Mouse (Mus musculus) layer of hippocampus, adult 2 months (tissue): ENCODE results near the gene Ttyh2. TPM values are rescaled to one million over a fixed set of nuclear protein-coding genes. Genes with fewer than 3 reads are reported as not detected.
"Not testable (repeated sequence)": the region's sequence is repeated elsewhere in the genome, so short reads cannot be mapped to it uniquely, and the experiment has no call there.

Experiments
- DNase-seq, 2 experiments: peaks; one replicate each; pipeline ENCODE4 v3.0.0; 2022; ENCODE audit warnings: low spot score in 2 of 2
- H3K27ac ChIP-seq: fragments of 200-600 bp; 2 replicates; pipeline ENCODE4 v1.8.1; 2022
- H3K4me3 ChIP-seq: fragments of 200-600 bp; 2 replicates; pipeline ENCODE4 v1.8.1; 2022; ENCODE audit warnings: mild to moderate bottlenecking
- CTCF ChIP-seq: fragments of 200-600 bp; conservative IDR thresholded peaks from 2 replicates; pipeline ENCODE4 v1.8.1; 2022; ENCODE audit warnings: antibody characterized with exemption, mild to moderate bottlenecking, moderate library complexity
- total RNA-seq, 2 experiments: library from RNA; stranded (reverse); gene quantifications; 2 replicates each; pipeline ENCODE4 v1.2.3; 2021

The Ttyh2 gene
- total RNA-seq, 2 experiments from 2014 or later = 24.4 to 27.8 TPM

GRCm38 (mm10) chr11:114665463-114665862 is 9.8 kb upstream of the Ttyh2 start:
- Histone ChIP-seq H3K4me3 (no peak overlapping the region), H3K27ac (no peak overlapping the region)
- no peak for TF ChIP-seq CTCF
- no peak for DNase-seq

DNA sequence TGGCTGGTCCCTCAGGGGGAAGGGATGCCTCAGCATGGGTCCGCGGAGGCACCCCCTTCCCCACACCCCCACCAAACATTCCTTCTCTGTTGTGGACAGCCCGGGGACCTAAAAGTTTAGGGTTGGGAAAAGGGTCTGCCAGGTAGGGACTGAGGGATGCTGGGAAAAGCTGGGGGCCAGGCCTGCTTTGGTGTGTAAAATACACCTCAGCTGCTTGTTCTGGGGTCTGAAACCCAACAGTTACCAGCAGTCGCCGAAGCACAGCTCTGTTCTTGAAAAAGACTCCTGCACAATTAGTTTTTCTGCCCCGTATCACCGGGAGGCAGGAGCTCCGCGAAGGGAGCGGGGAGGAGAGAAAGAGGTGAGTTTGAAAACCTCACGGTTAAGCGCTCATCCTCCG is 8.4 kb upstream of the Ttyh2 start:
- Histone ChIP-seq H3K4me3 (no peak overlapping the region), H3K27ac (no peak overlapping the region)
- DNase-seq = no peak
- TF ChIP-seq CTCF = no peak

- no peak overlapping the region for H3K4me3 ChIP-seq
- TF ChIP-seq CTCF = no peak
- no peak for DNase-seq
- H3K27ac ChIP-seq = no peak overlapping the region
These were observed 7.8 kb upstream of the Ttyh2 start for GRCm38 (mm10) chr11:114667236-114667931.

GRCm38 (mm10) chr11:114667932-114668285 is 7.3 kb upstream of the Ttyh2 start:
- TF ChIP-seq CTCF = 0 out of 2 replicates have a peak, but pooled peaks have one; percentile 66
- H3K4me3 ChIP-seq, H3K27ac ChIP-seq, DNase-seq: not testable (repeated sequence)

- Histone ChIP-seq H3K27ac (peak within 1 kb of the TSS; percentile 95), H3K4me3 (peak within 1 kb of the TSS; percentile 93)
- TF ChIP-seq CTCF = peak; percentile 80
- DNase-seq = peak; percentile 95 to 97
These were observed 6.9 kb upstream of the Ttyh2 start, which contains the start of gene Rpl38 for GRCm38 (mm10) chr11:114668301-114668710. TSS of gene Rpl38 (plus strand) at chr11:114668524.

- TF ChIP-seq CTCF = peak; percentile 85
- DNase-seq = peak; percentile 76 to 79
- H3K27ac ChIP-seq = peak overlapping the region; percentile 95
- peak overlapping the region; percentile 93 for H3K4me3 ChIP-seq
These were observed 6.2 kb upstream of the Ttyh2 start for GRCm38 (mm10) chr11:114668741-114669623.

DNA sequence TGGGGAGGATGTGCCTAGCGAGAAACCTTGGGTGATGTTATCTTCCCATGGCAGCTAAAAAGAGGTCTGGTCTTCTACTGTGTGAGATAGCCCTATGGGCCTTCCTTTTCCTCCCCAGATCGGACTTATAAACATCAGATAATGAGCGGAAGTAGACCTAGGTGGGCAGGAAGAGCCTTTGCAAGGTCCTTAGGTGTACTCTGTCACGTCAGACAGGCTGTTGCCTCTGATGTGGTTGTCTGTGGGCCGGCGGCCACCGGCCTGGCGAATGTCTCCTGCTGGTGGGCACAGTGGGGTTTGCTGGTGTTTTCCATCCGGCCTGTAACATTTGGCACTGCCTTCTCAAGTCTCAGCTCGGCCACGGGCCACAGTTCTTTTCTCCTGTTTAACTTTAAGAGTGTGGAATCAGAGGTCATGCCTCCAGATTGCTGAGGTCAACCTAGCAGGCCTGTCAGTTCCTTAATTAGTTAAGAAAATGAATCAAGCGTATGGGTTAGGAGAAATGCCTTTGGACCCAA is 5.5 kb upstream of the Ttyh2 start:
- no peak for TF ChIP-seq CTCF
- Histone ChIP-seq H3K27ac (peak overlapping the region; percentile 95), H3K4me3 (peak overlapping the region; percentile 93)
- no peak for DNase-seq

DNA sequence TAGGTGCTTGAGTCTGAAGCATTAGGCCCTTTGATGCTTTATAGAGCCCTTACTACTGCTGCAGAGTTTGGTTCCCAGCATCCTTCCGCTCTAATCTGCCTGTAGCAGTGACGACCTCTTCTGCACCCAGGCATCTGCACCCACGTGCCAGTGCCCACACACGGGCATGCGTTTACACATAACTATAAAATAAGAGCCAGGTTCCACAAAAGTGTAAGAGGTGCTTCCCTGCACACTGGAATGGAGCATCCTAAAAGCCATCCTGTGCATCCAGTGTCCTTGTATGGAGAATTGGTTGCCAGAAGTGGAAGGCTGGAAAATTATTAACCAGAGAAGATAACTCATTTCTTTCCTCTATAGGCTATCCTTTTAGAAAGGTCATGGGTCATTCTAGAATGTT is 4.1 kb upstream of the Ttyh2 start:
- no peak for TF ChIP-seq CTCF
- H3K4me3 ChIP-seq = no peak overlapping the region
- H3K27ac ChIP-seq = peak overlapping the region; percentile 95; the same call in 1 of the 2 replicates
- no peak for DNase-seq

DNA sequence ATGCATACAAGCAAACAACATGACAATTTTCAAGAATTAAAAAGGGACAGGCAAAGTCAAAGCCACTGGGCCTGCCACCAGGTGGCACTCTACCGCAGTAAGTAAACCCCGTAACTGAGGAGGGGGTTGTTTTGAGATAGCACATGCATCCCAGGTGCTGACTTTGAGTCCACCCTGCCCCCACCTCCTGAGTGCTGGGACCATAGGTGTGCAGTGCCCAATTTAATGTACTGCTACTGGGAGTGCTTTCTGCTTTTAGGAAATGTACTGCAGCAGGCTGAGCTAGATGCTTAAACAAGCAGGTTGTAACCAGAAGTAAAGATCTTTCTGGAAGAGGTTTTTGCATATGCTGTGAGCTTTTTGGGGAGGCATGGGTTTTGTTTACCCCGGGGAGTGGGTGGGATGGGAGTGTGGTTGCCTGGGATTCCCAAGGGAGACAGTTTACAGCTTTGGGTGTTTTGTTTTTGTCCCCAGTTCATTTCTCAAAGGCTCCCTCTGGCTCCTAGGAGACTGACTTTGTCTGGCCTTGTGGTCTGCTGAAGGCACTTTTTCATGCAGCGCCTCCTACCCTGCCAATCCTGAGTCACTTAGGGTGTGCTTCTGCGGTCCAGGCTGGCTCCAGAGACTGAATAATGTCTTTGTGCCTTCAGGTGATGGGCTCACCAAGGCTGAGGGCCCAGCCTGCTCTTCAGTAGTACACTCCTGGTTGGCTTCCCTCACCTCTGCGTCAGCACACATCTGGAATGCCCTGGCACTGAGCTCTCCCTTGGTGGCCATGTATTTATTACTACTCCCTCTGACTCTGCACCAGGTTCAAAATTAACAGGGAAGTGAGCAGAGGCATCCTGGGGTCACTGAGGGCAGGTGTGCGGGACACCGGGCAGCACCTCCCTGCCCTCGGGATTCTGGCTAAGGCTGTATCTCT is 2.2 kb upstream of the Ttyh2 start:
- DNase-seq = peak in 1 of 2 experiments; percentile 52
- TF ChIP-seq CTCF = peak; percentile 83
- Histone ChIP-seq H3K4me3 (no peak overlapping the region), H3K27ac (peak overlapping the region; percentile 69)

- TF ChIP-seq CTCF = no peak
- no peak overlapping the region for H3K4me3 ChIP-seq
- peak overlapping the region; percentile 69; the same call in 1 of the 2 replicates for H3K27ac ChIP-seq
- no peak for DNase-seq
These were observed 1.5 kb upstream of the Ttyh2 start for GRCm38 (mm10) chr11:114673719-114674050.

GRCm38 (mm10) chr11:114674180-114674579 is 1.1 kb upstream of the Ttyh2 start:
- no peak for DNase-seq
- peak overlapping the region; percentile 69 for H3K27ac ChIP-seq
- no peak for TF ChIP-seq CTCF

DNA sequence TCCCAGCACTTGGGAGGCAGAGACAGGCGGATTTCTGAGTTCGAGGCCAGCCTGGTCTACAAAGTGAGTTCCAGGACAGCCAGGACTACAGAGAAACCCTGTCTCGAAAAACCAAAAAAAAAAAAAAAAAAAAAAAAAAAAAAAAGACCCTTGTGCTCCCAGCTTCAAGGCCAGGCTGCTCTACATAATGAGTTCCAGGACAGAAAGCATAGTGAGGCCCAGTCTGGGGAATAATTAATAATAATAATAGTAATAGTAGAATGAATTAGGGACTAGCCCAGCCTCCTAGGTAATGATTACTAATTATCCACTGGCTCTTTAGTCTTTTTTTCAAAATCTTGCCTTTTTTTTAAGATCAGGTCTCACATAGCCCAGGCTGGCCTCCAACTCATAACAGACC is 435 bp upstream of the Ttyh2 start:
- H3K27ac ChIP-seq, DNase-seq: not testable (repeated sequence)
- H3K4me3 ChIP-seq = peak overlapping the region; percentile 74; the same call in 1 of the 2 replicates

More at GRCm38 (mm10) chr11:114674180-114674579, 1.1 kb upstream of the Ttyh2 start:
- H3K4me3 ChIP-seq = no peak overlapping the region
